Mouse (Mus musculus) erythroblast, embryonic 14.5 days (primary cell): ENCODE measurements around the gene Kcnab1.

Source experiments
- GATA1 ChIP-seq: IDR thresholded peaks from 2 replicates; pipeline ENCODE4 v1.6.1; 2012; ENCODE audit warnings: low read length, inconsistent platforms, mixed read lengths
- TAL1 ChIP-seq: IDR thresholded peaks from 3 replicates; pipeline ENCODE4 v1.6.1; 2012; ENCODE audit warnings: low read length, inconsistent platforms, mixed read lengths

DNA sequence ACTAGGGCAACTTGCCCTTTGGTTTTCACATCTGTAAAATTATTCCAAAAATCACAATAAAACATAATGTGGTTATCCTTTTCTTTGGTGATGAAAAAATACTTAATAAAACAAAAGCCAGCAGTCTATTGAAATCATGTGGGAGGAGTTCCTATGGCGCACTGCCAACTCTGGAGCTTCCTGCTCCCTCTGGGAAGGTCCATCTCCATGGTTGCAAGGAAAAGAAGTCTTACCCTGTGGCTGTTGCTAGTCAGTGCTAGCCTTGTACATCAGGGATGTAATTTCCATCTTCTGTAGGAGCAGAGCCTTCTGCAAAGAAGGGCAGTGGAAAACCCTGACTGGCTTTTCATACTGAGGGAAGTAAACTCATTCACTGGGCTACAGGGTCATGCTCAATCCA, 254.3 kb downstream of the Kcnab1 start:
- TF ChIP-seq GATA1 (no peak), TAL1 (no peak)
